Mouse (Mus musculus): ENCODE data around the gene Gm15080.
"Not testable (repeated sequence)": the region's sequence is repeated elsewhere in the genome, so short reads cannot be mapped to it uniquely, and the experiment has no call there.

Gm15080 gene

DNA sequence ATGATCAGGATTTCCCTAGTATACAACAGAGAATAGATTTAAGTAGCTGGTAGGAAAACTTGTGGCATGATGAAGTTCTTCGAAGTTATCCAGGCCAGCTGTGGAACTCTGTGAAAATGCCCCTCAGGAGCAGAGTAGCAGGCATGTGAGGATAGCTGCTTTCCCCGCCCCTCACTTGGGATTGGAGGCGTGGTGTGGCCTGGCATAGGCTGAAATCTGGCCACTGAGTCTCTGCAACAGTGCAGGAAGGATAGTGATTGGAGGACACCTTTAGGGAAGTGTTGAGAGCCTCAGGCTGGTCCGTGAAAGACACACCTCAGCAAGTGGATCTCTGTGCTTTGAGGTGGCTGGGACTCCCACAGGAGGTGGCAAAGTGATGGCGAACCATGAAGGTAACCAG is at the start of gene Gm15080:
Gm15080 (plus strand) TSS at position 301 of the 400 bp plus-strand sequence.
- not testable (repeated sequence) for TF ChIP-seq GATA4 (IDR thresholded peaks at IDR 0.05; ENCODE audit: insufficient replicate concordance, low read length)

Data from liver, adult (tissue).